Mouse (Mus musculus) intestine, embryonic 14.5 days (tissue): ENCODE measurements around the gene Dis3l. TPM values are rescaled to one million over a fixed set of nuclear protein-coding genes. Genes with fewer than 3 reads are reported as not detected.

ENCODE experiments used
- ATAC-seq: fragments of 200-750 bp; cut with Nextera tagmentation; replicated peaks from 2 replicates; pipeline ENCODE4 v1.8.0; 2017; ENCODE audit warnings: low read depth, moderate number of reproducible peaks, moderate TSS enrichment, moderate library complexity; ENCODE audit not compliant: low FRiP score, low TSS enrichment
- DNase-seq: peaks from one replicate; pipeline ENCODE4 v3.0.0-alpha.2; 2018; ENCODE audit warnings: low spot score
- H3K27ac ChIP-seq: fragments of 300-500 bp; sonication (generic); 2 replicates; pipeline ENCODE4 v1.5.1; 2014; ENCODE audit warnings: low read depth, mild to moderate bottlenecking, control low read depth
- H3K27me3 ChIP-seq: fragments of 300-500 bp; sonication (generic); replicated peaks from 2 replicates; pipeline ENCODE4 v1.6.1; 2014; ENCODE audit warnings: low read length, control low read depth; ENCODE audit not compliant: control insufficient read depth, insufficient read depth
- H3K36me3 ChIP-seq: fragments of 300-500 bp; sonication (generic); 2 replicates; pipeline ENCODE4 v1.6.1; 2014; ENCODE audit warnings: low read length, control low read depth; ENCODE audit not compliant: control insufficient read depth, insufficient read depth
- H3K4me1 ChIP-seq: fragments of 300-500 bp; sonication (generic); replicated peaks from 2 replicates; pipeline ENCODE4 v1.6.1; 2014; ENCODE audit warnings: low read length, control low read depth, mixed read lengths; ENCODE audit not compliant: control insufficient read depth, insufficient read depth
- H3K4me2 ChIP-seq: fragments of 300-500 bp; sonication (generic); 2 replicates; pipeline ENCODE4 v1.6.1; 2014; ENCODE audit warnings: low read length
- H3K4me3 ChIP-seq: fragments of 300-500 bp; sonication (generic); 2 replicates; pipeline ENCODE4 v1.5.1; 2014; ENCODE audit warnings: low read depth, low read length, control low read depth, mixed read lengths
- H3K9ac ChIP-seq: fragments of 300-500 bp; sonication (generic); 2 replicates; pipeline ENCODE4 v1.6.1; 2014; ENCODE audit warnings: mild to moderate bottlenecking, low read length
- H3K9me3 ChIP-seq: fragments of 300-500 bp; sonication (generic); 2 replicates; pipeline ENCODE4 v1.6.1; 2016; ENCODE audit warnings: low read length, control low read depth; ENCODE audit not compliant: control insufficient read depth
- WGBS: fragments of 180-500 bp; shearing (Covaris S2); extraction: QIAGEN DNeasy Blood & Tissue Kit; methylation state at CpG from one replicate; pipeline ENCODE4 v1.1.7; 2014; 5-methylcytosine and 5-hydroxymethylcytosine counted together
- polyA plus RNA-seq: library from polyadenylated mRNA; unstranded; fragments of >200 nt; fragmentation: Nextera tagmentation; extraction: Ambion mirVana; gene quantifications from 2 replicates; pipeline ENCODE4 v1.2.1, GENCODE M21; 2014

Dis3l gene
- polyA plus RNA-seq, 1 experiment from 2014 or later = 21.8 TPM

DNA sequence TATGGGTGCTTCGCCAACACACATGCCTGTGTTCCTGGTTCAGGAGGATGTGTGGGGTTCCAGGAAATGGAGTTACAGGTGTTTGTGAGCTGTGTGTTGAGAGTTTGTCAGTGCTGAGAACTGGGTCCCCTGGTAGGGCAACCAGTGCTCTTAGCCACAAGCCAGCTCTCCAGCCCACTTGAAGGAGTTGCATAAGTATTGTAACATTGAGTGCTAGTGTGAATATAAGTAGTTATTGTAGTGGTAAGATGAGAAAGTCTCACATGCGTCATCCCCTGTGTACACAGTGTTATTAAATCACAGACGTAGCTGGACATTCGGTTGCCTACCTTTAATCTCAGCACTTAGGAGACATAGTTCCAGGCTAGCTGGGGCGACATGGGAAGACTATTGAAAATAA, 81.2 kb downstream of the Dis3l start:
- Histone ChIP-seq H3K27me3 (no peaks in the 10 kb centered on the region), H3K9ac (no peak overlapping the region), H3K27ac (no peak overlapping the region), H3K4me1 (no peaks in the 10 kb centered on the region), H3K4me2 (no peak overlapping the region), H3K9me3 (no peaks in the 10 kb centered on the region), H3K4me3 (no peak overlapping the region), H3K36me3 (no peaks in the 10 kb centered on the region)
- DNase-seq (no peak), ATAC-seq (no peak)
- WGBS = 89% methylated on average over 5 of the region's 5 CpGs

Other genes starting within 250 kb of the Dis3l start
- gene Lctl, start 224.1 kb downstream of the Dis3l start, polyA plus RNA-seq = not detected in 2 replicates
- gene Zwilch, start 168.2 kb downstream of the Dis3l start, polyA plus RNA-seq = 27.7 and 33.3 TPM in 2 replicates
- gene Rpl4, start 167.9 kb downstream of the Dis3l start, polyA plus RNA-seq = 1,426 and 1,532 TPM in 2 replicates
- gene Snapc5, start 162.0 kb downstream of the Dis3l start, polyA plus RNA-seq = 29.2 and 30.2 TPM in 2 replicates
- gene Uchl4, start 106.1 kb downstream of the Dis3l start, polyA plus RNA-seq = 3.7 and 4.2 TPM in 2 replicates
- 90.9 and 103 TPM in 2 replicates for gene Map2k1, start 87.7 kb downstream of the Dis3l start, polyA plus RNA-seq
- gene Tipin, start 59.7 kb downstream of the Dis3l start, polyA plus RNA-seq = 238 and 241 TPM in 2 replicates
- 1.1 and 1.4 TPM in 2 replicates for gene Megf11, start 44.3 kb upstream of the Dis3l start, polyA plus RNA-seq